Mouse (Mus musculus) right cerebral cortex, postnatal 25 days (tissue): ENCODE measurements around the gene Rpl9.

Experiments used
- DNase-seq: peaks from one replicate; pipeline ENCODE4 v3.0.0; 2022

Gene Rpl9

GRCm38 (mm10) chr5:65390648-65391644 lies at the start of gene Rpl9, which contains the start of gene Lias:
Rpl9 (minus strand) TSS chr5:65391444.
Lias (plus strand) TSS chr5:65391497.
- peak; percentile 98 for DNase-seq

GRCm38 (mm10) chr5:65438041-65438440 lies 46.8 kb upstream of the Rpl9 start:
- no peak for DNase-seq

GRCm38 (mm10) chr5:65435806-65436561 lies 44.7 kb upstream of the Rpl9 start, which contains the start of gene Ugdh:
Ugdh (minus strand) TSS chr5:65435949.
- peak; percentile 96 for DNase-seq

GRCm38 (mm10) chr5:65435363-65435805 lies 44.1 kb upstream of the Rpl9 start:
- no peak for DNase-seq

- DNase-seq = peak; percentile 11
Observed at GRCm38 (mm10) chr5:65434471-65435362, 43.5 kb upstream of the Rpl9 start.

GRCm38 (mm10) chr5:65429441-65429840 lies 38.2 kb upstream of the Rpl9 start:
- DNase-seq = no peak

GRCm38 (mm10) chr5:65428321-65428720 lies 37.1 kb upstream of the Rpl9 start:
- no peak for DNase-seq

- DNase-seq = no peak
Observed at GRCm38 (mm10) chr5:65425251-65425650, 34.0 kb upstream of the Rpl9 start.

- no peak for DNase-seq
Observed at GRCm38 (mm10) chr5:65424215-65424614, 33.0 kb upstream of the Rpl9 start.

GRCm38 (mm10) chr5:65422803-65423202 lies 31.6 kb upstream of the Rpl9 start:
- DNase-seq = no peak

- no peak for DNase-seq
Observed at GRCm38 (mm10) chr5:65420822-65421221, 29.6 kb upstream of the Rpl9 start.

GRCm38 (mm10) chr5:65419136-65419535 lies 27.9 kb upstream of the Rpl9 start:
- no peak for DNase-seq

GRCm38 (mm10) chr5:65415653-65416458 lies 24.6 kb upstream of the Rpl9 start:
- DNase-seq = no peak

GRCm38 (mm10) chr5:65407989-65408388 lies 16.7 kb upstream of the Rpl9 start:
- DNase-seq = no peak

- DNase-seq = peak; percentile 68
Observed at GRCm38 (mm10) chr5:65401251-65401994, 10.2 kb upstream of the Rpl9 start.

- DNase-seq = no peak
Observed at GRCm38 (mm10) chr5:65394425-65394824, 3.2 kb upstream of the Rpl9 start.

- no peak for DNase-seq
Observed at GRCm38 (mm10) chr5:65391753-65392152, 509 bp upstream of the Rpl9 start.

- no peak for DNase-seq
Observed at GRCm38 (mm10) chr5:65387008-65387867, 4.0 kb downstream of the Rpl9 start.

- no peak for DNase-seq
Observed at GRCm38 (mm10) chr5:65385704-65386103, 5.5 kb downstream of the Rpl9 start.

- DNase-seq = no peak
Observed at GRCm38 (mm10) chr5:65374746-65375145, 16.5 kb downstream of the Rpl9 start.
